Mouse (Mus musculus) embryo, embryonic 10 days (tissue): ENCODE results near the gene Gm7168.

Source experiments
- DNase-seq: peaks from one replicate; pipeline ENCODE4 v3.0.0-alpha.2; 2015; ENCODE audit warnings: low spot score

The Gm7168 gene

DNA sequence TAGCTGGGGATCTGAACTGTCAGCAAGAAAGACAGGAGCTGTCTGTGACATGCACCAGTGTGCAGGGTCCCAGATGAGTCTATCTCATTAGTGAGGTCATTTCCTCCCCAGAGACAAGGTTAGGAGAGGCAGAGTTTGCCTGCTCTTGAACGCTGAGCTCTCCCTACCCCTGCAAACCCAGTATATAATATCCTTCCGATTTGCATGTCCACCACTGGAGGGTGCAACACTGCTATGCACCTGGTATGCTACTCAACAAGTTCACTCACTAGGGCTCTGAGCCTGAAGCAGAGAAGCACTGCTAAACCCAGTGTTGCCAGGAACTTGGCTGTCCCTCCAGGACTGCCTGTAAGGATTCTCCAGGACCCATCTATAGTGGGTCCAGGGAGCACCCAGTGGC is 45.3 kb downstream of the Gm7168 start:
- peak; percentile 13 for DNase-seq
